Mouse (Mus musculus) left cerebral cortex, postnatal 36 days (tissue): ENCODE measurements at regions not wholly inside any gene's neighbourhood (a gene's known extent, or its start where the extent isn't known, plus 50 kb on each side); places are given as distances from the start of the nearest gene placed in this dataset. TPM values are rescaled to one million over a fixed set of nuclear protein-coding genes. Genes with fewer than 3 reads are reported as not detected.

Source experiments
- DNase-seq, 2 experiments: peaks; one replicate each; pipeline ENCODE4 v3.0.0; 2021 to 2022; ENCODE audit warnings: low spot score in 2 of 2, mixed read lengths in 1 of 2
- intact Hi-C: fragments of 180-260 bp; cut with DNase I; formaldehyde crosslinking; loops from one replicate; pipeline ENCODE4 v1.15.1; 2025
- microRNA-seq: library from miRNA; unstranded; fragments of <30 nt; microRNA quantifications from one replicate; pipeline ENCODE4 v1.2.0, GENCODE M21; 2022

DNA sequence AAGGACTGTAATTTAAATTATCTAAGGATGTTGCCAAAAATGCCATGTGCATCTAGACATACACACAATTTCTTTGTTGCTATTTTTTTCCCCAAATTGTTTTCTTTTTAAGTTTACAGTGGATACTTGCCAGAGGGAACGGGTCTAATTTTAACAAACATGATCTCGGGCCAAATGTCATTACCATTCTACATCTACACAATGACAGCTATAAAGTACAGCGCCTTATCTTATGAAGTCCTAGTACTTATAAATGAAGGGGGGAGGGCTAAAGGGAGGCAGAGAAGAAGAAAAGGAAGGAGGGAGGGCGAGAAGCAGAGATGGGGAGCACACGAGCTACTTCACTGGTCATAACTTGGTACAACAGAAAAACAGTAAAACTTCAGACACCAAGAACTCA lies 89.4 kb upstream of the Paip1 start:
- DNase-seq = no peak
- intact Hi-C loops = no loop called here

DNA sequence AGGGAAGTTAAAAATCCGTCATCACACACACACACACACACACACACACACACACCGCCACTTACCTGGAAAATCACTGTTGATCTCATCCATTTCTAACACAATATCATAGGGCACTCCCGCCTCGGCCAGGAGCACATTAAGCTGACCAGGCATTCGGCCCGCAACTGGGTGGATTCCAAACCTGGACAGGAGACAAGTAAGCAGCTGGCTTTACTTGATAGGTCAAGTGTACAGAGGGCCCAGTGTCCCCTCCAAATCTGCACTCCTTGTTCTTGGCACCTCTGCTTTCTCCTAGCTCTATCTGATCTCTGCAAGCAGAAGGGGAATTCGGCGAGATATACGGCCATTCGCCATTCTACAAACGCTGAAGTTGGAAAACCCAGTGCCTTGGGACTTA lies 88.6 kb upstream of the Paip1 start:
- intact Hi-C loops = no loop called here
- no peak for DNase-seq

DNA sequence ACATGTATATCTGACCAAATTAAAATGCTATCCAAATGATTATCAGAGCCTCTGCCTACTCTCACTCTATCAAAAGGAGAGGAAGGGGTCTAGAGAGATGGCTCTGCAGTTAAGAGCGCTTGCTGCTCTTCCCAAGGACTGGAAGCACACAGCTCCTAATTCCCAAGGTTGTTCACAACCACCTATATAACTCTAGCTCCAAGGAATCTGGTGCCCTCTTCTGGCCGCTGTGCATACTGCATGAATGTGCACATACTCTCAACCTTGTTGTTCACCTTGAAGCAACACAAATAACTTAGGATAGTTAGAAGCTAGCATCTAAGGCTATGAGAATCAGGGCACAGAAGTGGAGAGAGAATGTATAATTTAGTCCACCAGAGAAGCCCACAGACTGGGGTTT lies 86.6 kb upstream of the Paip1 start:
- DNase-seq = no peak
- intact Hi-C loops = no loop called here

DNA sequence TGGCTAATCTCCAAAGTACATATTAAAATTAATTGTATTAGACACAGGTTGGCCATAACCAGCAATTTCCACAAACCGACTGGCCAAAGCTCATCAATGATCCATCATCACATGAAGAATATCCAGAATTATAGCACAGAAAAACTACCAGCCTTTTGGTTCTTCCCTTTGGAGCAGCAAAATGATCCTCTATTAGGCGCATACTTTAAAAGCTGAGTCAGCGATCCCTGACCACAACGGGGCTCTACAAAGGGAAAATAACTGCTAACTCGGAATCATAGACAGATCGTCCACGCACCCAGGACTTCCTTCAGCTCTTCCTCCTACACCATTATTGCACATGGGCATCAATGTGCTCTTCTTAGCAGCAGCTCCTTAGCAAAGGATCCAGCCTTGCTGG lies 85.6 kb upstream of the Paip1 start:
- intact Hi-C loops = no loop called here
- no peak for DNase-seq

DNA sequence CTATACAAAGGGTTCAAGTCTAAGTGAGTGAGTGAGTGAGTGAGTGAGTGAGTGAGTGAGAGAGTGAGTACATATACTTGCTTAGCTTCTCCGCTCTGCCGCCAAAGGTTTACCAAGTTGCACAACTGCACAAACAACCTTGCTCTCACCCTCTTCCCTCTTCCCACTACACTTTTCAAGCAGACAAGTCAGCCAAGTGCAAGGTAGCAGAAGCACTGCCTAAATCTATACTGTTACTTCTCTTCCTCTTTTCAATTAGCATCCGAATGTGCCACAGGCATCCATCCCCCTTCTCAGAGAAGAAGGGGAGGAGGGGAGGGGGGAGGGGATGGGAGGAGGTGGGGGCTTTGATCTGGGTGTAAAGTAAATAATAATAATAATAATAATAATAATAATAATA lies 80.4 kb upstream of the Paip1 start:
- DNase-seq = no peak
- intact Hi-C loops = no loop called here

DNA sequence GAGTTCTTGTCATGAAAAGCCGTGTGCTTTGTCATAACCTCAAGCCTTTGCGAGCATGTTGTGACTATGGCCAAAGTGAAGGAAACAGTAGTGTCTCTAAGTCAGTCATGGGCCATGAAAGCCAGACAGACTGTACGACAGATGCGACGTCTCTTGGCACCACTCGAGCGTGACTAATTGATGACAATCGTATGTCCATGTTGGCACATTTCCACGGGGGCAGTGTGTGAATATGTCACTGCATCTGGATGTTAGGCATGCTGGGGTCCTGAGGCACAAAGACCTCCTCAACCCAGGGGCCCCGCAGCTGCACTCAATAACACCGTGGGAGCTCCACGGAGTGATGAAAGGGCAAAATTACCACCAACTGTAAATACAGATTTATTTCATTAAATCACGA lies 77.1 kb upstream of the Paip1 start:
- intact Hi-C loops = no loop called here
- DNase-seq = no peak

DNA sequence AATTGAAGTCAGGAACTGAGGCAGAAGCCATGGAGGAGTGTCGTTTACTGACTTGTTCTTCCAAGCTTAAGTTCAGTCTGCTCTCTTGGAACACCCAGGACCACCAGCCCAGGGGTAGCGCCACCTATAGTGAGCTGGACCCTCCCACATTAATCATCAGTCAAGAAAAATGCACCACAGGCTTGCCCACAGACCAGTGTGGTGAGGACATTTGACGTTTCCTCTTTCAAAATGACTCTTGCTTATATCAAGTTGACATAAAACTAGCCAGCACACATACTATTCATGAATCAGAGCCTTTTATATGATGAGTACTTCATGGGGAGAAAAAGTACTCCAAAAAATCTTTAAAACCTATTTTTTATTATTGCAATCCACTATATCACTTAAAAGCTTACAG lies 69.7 kb upstream of the Paip1 start:
- DNase-seq = no peak

DNA sequence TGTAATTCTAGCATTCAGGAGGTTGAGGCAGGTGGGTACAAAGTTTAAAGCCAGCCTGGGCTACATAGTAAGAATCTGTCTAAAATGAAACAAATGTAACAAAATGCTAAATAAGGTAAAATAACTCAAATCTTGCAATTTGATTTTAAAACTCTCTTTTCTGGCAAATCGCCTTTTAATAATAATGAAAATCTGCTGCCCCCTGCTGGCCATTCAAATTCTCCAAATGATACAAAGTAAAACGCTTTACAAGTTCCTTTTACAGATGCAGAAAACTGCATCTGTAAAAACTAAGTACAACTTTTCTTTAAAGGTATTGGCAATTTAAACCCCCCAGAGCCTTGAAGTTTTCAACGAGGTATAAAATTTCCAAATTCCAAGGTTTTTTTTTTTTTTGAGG lies 65.0 kb upstream of the Paip1 start:
- DNase-seq = no peak
- intact Hi-C loops = loop anchor here (2.0 to 10.0 kb wide), 2 partner anchors 79 to 961 kb away; no protein-coding TSS in a partner anchor

More for the DNA sequence above, 69.7 kb upstream of the Paip1 start:
- intact Hi-C loops = no loop called here

DNA sequence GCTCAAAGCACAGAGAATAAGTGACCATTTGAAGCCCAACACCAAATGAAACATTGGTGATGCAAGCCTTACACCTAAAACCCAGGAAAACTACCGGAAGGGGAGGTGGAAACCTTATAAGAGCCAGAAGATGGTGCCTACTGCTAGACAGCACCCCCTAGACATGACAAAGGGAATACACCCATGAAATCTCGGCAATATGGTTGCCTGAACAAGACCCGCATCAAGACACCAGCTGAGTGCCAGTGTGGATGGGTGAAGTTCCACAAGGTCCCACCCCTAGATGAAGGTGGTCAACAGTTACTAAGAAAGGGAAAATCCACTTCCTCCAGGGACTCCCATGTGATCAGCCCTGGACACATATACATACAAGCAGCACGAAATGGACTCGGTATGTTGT lies 64.2 kb upstream of the Paip1 start:
- intact Hi-C loops = loop anchor here (10.0 kb wide), 1 partner anchor 79 kb away; no protein-coding TSS in a partner anchor
- DNase-seq = no peak

DNA sequence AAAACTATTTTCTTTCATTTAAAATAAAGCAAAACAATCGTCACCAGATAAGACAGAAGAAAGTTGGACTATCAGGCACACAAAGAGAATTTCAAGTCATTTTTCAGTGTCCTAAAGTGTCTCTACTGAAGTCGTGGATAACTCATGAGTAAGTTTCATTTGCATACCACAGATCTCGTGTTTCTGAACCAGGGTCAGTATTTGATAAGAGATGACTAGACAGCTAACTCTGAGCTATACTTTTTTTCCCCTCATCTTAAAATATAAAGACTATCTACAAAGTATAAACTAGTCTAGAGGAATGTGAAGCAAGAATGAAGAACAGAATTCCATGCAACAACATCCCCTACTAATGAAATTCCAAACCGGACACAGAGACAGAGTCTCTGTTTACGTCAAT lies 60.9 kb upstream of the Paip1 start:
- DNase-seq = no peak
- intact Hi-C loops = loop anchor here (10.0 kb wide), 1 partner anchor 83 kb away; no protein-coding TSS in a partner anchor

DNA sequence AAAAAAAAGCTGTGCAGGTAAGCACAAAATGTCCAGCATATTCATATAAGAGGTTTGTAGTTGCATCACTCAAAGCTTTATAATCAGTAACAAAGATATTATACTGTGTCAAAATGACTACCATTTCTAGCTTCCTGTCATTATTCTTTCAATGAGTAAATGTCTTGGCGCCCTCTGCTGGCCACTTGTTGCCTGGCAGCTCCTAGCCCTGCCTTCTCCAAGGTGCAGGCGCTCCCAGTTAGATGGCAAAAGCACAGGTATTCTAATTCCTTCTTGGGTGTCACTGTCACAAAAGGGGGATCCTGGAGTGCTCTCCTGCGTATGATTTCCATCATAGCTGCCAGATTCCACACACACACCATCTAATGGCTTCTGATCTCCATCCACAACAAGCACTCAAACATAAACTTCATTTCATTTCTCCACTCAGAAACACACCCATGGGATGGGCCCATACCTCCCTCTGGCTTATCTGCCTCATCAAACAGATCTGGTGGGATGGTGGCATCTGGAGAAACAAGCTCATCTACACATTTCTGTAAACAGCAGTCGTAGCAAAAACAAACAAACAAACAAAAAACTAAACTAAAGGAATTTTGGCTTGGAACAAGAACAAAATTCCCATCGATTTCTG lies 49.9 kb upstream of the Paip1 start:
- intact Hi-C loops = no loop called here
- DNase-seq = peak; percentile 54 to 63

Small RNA genes lying in the stretch of these regions (microRNA-seq; reads per million reads assigned to microRNA genes)
- not detected for gene Gm44488
